Mouse (Mus musculus) embryo, embryonic 9.5 days (tissue): ENCODE results near the gene Qpctl.
A peak's percentile ranks its signal among the peaks of the same experiment; 100 is the strongest.

Experiments used
- DNase-seq: peaks from one replicate; pipeline ENCODE4 v3.0.0-alpha.2; 2017; ENCODE audit errors: extremely low spot score

Gene Qpctl

DNA sequence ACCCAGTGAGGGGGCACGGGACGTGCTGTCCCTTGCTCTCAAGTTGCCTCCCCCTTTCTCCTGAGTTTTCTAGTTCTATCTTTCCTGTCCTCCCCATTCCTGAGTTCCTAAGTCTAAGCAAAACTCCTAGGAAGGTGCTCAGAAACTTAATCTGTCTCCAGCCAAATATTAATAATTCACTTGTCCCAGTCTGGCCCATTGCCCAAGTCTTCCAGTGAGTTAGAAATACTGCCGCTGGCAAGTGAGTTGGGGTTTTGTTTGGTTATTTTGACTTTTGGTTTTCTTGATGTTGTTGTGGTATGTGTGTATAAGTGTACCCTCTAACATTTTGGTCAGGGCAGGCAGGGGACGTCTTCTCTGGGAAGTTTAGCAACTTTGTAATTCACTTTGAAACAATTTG lies 27.4 kb downstream of the Qpctl start:
- no peak for DNase-seq

DNA sequence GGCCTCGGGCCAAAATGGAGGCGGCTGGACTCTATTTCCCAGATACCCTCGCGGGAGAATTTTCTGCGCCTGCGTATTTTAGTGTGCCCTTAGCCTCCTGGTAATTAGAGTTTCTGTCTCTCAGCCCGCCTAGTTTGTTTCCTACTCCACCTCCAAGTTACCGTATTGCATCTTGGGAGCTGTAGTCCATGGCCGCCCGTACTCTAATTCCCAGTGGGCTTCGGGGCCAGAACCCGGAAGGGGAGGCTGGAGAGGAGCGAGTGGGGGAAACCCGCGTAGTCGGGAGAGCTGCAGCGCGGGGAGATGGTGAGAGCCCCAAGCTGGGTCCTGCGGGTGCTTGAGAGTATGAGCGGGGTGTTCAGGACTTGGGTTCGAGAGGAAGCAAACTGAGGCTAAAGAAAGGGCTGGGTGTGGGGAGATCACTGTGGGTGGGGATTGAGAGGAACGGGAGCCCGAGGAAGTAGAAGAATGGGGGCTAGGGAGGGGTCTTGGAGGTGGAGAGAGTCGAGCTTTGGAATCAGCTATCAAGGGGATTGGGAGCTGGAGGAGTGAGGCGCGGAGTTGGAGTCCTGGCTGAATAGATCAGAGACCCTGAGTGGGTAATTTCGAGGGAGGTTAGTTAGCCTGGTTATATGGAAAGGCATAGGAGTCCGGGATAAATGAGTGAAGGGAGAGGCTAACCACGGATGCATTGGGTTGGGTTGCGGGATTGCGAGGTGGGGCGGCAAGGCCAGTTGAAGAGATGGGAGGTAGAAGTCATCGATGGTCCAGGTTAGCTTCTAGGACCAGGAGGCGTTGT lies 29.3 kb downstream of the Qpctl start, which contains the start of gene Fbxo46:
Gene Fbxo46, plus strand, starts transcription at position 229 of the 799 bp plus-strand sequence.
- DNase-seq, result peak; percentile 93

DNA sequence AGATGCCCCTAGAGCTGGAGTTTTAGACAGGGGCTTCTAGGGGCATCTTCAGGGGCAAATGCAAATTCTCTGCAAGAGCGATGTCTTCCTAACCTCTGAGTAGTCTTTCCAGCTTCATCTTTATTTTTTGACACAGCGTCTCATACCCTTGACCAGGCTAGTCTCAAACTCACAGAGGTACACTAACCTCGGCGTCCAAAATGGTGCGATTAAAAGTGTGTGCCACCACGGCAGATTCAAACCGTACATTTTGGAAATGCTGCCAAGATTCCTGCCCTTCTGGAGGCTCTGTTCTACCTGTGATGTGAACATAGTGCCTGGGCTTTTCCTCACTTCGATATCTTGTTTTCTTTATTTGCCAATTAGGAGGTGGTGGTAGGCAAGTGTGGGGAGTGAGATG lies 30.0 kb downstream of the Qpctl start:
- DNase-seq, result no peak

DNA sequence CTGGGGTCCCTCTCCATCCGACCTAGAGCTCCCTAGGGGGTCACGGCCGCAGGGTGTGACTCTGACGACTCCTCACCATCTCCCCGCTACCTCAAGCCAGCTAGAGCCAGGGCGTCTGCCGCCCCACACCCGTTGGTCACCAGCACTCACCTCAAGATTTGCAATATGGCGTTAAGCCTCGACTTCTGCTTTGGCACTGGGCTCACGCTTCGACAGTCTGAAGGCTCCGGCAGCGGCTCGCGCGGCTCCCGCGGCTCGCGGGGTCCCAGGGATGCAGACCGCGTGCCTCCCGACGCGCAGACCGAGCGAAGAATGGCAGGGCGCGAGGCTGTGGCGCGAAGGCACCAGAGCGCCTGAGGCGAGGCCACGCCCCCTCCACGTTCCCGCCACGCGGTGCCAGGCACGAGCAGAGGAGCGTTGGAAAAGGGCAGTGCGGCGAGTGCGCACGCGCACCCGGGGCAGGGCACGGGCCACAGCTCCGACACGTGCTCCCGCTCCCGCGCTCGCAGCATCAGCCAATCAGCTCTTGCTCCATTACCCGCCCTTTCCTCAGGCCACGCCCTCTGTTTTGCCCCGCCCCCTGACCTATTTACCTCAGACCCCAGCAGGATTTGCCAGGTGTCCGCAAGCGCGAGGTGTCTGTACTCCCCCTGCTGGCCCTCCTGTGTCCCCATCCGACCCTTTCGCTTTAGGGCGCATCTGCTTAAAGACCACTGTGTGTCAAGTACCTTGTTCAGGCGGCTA lies 30.9 kb downstream of the Qpctl start, which contains the start of gene Gm4969:
Gene Gm4969, minus strand, starts transcription at position 341 of the 744 bp plus-strand sequence.
- DNase-seq, result peak; percentile 75

DNA sequence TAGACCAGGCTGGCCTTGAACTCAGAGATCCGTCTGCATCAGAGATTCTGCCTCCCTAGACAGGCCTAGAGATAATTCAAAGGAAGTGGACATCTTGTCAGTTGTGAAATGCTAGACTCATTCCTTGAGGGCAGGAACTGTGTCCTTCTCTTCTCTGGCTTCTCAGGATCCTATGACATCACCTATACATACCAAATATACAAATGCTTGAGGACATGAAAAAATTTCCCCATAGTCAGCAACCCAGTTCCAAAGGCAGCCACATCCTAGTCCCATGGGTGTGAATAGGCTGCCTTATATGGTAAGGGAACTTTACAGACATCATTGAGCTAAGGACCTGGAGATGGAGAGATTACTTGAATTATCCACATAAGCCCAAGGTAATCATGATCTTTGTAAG lies 39.5 kb downstream of the Qpctl start:
- DNase-seq, result no peak

DNA sequence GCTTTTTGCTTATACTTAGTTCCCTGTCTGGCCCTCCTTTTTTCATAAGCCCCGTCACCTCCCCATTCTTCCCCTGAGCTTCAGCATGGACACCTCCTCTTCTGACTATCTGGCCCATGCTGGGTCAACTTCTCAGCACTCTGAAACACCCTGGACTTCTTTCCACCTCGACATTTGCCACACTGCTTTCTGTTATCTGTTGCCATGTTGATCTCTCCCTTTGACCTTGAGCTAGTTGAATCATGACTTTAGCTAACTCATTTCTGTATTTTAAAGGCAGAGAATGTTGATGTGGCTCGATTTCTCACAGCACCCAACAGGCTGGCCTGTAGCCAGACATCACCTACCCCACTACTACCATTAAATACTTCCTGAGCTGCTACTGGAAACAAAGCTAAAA lies 41.7 kb downstream of the Qpctl start:
- no peak for DNase-seq

DNA sequence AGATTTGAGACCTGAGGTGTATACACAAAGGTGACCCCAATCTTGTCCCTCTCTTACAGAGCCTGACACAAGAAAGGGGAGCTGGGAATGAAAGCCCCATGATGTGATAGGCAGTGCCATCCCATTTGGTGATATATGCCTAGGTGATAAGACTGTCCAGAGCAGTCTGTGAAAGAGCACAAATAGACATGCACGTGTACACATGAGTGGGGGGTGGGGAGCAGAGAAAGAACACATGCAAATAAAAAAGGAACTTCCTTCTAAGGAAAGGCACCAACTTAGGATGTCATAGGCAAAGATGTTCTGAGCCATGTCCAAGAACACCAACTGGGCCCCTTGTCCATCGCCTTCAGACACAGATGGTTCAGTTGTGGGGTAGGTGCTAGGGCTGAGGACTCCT lies 44.6 kb downstream of the Qpctl start:
- DNase-seq, result no peak

DNA sequence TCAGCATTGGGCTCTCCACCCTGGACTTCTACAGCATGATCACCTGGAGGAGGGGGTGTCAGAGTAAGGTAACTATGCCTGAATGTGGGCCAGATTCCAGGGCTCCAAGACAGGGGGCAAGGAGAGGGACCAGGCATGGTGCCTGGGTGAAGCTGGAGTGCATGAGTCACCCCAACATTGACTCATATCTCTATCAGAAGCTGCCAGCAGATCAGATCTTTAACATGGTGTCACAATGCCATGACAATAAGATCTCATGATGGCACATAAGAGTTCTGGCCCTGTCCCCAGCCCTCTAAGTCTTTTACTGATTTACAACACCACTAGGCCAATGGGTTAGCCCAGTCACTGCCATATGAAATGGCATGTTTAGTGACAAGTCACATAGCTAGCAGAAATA lies 45.4 kb downstream of the Qpctl start:
- DNase-seq, result no peak

DNA sequence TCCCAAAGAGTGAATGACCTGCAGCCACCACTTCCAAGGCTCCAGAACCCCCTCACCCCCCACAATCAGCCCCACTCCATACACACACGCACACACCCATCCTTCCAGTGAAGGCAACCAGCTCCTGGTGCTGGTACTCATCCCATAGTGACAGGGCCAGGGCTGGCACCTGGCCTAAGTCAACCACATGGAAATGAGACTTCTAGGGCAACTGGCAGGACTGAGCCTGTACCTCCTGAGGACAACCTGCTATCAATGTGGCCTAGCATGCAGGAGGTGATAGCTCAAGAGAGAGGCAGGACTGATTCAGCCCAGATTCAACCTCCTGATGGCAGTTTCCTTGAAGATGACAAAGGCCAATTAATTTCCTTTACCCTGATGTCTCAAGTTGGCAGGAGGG lies 48.8 kb downstream of the Qpctl start:
- DNase-seq, result no peak

DNA sequence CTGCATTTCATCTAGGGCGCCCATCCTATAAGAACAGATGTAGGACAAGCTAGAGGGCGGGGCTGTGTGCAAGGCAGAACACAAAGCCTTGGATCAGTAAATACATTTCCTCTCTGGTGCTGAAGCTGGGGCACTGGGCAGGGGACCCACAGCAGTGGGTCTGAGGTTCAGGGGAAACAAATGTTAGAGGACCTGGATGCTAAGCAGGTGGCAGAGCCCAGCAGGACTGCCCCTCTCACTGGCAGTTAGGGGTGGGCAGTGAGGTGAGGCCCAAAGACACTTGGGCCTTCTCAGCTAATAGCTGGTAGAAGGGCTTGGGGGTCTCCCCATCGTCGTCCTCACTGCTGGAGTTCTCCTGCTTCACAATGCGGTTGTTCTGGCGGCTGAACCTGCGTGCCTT lies 50.3 kb downstream of the Qpctl start:
- no peak for DNase-seq

DNA sequence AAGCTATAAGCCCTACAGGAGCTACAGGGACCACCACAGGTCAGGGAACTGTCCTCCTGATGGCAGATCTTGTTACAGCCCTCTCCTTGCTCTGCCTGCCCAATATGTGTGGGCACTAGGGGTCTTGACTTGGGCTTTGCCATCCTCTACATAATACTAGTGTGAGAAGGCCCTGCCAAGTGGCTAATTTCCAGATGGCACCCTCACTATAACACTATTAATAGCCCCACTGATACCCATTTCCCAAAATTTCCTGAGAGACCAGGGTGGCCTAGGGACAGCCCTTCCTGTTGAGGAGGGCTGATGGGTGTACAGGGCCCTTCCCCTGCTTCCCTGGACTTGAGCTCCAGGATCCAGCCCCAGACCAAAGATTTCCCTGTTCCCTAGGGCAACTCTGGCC lies 51.2 kb downstream of the Qpctl start:
- DNase-seq, result no peak

DNA sequence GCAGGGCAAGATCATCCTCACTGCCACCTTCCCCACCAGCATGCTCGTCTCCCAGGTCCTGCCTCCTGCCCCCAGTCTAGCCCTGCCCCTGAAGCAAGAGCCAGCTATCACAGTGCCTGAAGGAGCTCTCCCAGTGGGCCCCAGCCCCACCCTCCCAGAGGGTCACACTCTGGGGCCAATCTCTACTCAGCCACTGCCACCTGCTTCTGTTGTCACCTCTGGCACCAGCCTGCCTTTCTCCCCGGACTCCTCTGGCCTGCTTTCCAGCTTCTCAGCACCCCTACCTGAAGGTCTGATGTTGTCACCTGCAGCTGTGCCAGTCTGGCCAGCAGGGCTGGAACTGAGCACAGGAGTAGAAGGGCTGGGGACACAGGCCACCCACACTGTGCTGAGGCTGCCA lies 51.9 kb downstream of the Qpctl start:
- DNase-seq, result no peak

DNA sequence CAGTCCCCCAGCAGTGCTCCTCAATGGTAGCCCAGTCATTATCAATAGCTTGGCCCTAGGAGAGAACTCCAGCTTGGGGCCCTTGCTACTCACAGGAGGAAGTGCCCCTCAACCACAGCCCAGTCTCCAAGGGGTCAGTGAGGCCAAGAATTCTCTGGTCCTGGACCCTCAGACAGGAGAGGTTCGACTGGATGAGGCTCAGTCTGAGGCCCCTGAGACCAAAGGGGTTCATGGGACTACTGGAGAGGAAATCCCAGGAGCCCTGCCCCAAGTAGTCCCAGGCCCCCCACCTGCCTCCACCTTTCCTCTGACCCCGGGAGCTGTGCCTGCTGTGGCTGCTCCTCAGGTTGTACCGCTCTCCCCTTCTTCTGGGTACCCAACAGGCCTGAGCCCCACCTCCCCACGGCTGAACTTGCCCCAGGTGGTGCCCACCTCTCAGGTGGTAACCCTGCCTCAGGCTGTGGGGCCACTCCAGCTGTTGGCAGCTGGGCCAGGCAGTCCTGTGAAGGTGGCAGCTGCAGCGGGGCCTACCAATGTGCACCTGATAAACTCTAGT lies 52.6 kb downstream of the Qpctl start:
- no peak for DNase-seq

DNA sequence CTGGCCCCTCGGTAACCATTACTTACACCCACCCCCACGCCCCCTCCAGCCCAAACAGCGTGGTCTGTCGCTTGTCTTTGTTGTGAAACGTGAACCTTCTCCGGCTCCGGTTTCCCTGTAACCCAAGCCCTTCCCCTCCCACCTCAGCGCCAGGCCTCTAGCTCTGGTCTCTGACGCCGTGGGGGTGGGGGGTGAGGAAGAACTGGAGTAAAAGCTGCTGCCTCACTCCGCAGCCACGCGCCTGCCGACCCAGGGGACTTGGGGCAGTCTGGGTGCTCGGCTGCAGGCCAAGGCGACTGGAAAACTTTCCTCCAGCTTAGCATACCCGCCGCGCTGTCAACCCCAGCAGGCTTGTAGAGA lies 53.4 kb downstream of the Qpctl start:
- peak; percentile 86 for DNase-seq

DNA sequence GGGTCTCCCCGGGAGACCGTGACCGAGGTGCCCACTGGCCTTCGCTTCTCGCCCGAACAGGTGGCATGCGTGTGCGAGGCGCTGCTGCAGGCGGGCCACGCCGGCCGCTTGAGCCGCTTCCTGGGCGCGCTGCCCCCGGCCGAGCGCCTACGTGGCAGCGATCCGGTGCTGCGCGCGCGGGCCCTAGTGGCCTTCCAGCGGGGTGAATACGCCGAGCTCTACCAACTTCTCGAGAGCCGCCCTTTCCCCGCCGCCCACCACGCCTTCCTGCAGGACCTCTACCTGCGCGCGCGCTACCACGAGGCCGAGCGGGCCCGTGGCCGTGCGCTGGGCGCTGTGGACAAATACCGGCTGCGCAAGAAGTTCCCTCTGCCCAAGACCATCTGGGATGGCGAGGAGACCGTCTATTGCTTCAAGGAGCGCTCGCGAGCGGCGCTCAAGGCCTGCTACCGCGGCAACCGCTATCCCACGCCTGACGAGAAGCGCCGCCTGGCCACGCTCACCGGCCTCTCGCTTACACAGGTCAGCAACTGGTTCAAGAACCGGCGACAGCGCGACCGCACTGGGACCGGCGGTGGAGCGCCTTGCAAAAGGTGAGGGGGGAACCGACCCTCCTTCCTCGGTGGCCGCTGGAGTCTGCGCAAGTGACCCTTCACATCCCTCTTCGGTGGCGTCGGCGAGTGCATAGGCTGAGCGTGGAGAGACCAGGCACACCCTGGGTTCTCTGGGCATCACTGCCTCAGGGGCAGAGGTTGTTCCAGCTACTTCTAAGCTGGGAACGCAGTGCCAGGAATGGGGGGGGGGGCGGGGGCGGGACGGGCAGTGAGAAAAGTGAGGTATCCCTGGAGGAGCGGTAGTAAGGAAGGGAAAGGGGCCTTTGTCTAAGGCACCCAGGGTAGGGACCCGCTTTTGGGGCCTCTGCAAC lies 54.0 kb downstream of the Qpctl start:
- DNase-seq, result peak; percentile 63

DNA sequence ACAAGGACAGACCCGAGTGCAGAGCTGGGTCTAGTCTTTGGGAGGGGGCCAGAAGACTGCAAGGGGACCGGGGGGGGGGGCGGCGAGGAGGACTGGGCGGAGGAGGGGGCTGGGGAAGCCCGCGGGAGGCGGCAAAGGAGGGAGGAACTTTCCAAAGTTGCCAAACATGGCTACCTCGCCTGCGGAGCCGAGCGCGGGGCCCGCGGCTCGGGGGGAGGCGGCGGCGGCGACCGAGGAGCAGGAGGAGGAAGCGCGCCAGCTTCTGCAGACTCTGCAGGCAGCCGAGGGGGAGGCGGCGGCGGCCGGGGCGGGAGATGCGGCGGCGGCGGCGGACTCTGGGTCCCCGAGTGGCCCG lies 54.6 kb downstream of the Qpctl start, which contains the start of gene Six5:
Gene Six5, plus strand, starts transcription at position 124 of the 355 bp plus-strand sequence.
- no peak for DNase-seq

DNA sequence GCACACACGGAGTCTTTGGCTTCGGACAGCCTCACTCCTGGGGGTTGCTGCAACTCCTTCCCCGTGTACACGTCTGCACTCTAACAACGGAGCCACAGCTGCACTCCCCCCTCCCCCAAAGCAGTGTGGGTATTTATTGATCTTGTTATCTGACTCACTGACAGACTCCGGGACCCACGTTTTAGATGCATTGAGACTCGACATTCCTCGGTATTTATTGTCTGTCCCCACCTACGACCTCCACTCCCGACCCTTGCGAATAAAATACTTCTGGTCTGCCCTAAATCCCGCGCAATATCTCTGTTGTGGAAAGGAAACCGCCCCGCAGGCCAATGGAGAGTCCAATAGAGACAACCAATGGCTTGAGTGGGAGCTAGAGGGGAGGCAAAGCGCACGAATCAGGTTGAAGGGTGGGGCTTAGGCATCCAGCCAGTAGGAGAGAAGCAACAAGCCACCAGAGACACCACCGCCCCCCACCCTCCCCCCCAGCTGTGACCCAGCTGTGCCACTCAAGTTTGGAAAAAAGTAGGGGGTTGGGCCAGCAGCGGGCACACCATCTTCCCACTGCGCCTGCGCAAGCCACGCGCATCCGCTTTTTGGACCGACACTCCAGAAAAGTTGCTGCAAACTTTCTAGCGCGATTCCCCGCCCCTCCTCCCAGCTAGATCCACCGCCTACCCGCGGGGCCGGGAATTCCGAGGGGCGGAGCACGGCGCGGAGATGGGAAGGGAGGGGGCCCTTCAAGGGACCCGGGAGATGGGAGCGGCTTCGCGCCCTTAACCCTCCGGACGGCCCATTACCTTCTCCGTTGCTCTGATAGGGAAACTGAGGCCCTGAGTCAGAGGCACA lies 55.3 kb downstream of the Qpctl start:
- DNase-seq, result peak; percentile 99

DNA sequence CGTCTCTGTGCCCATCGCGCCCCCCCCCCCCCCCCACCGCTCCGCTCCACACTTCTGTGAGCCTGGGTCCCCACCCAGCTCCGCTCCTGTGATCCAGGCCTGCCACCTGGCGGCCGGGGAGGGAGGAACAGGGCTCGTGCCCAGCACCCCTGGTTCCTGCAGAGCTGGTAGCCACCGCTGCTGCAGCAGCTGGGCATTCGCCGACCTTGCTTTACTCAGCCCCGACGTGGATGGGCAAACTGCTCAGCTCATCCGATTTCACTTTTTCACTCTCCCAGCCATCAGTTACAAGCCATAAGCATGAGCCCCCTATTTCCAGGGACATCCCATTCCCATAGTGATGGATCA lies 55.9 kb downstream of the Qpctl start:
- peak; percentile 89 for DNase-seq

DNA sequence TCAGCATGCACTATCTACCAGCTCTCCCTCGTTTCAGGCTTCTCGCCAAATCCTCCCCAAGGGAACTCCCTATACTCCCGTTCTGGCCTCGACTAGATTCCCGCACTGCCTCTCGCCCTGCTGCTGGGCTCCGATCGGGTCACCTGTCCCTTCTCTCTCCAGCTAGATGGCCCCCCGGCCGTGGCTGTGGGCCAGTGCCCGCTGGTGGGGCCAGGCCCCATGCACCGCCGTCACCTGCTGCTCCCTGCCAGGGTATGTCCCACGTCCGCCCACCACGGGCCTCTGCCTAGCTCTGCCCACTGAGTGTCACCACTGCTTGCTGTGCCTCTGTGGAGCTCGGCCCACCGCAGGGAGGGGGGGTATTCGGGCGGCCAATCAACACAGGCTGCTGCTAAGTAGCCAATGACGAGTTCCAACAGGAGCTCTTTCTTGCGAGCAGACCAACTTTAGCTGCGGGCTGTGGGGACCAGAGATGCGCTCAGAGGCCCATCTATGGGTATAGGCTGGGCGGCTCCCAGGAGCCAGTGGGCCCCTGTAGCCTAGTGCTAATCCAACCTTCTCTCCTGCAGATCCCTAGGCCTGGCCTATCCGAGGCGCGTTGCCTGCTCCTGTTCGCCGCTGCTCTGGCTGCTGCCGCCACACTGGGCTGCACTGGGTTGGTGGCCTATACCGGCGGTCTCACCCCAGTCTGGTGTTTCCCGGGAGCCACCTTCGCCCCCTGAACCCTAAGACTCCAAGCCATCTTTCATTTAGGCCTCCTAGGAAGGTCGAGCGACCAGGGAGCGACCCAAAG lies 56.5 kb downstream of the Qpctl start:
- peak; percentile 83 for DNase-seq

DNA sequence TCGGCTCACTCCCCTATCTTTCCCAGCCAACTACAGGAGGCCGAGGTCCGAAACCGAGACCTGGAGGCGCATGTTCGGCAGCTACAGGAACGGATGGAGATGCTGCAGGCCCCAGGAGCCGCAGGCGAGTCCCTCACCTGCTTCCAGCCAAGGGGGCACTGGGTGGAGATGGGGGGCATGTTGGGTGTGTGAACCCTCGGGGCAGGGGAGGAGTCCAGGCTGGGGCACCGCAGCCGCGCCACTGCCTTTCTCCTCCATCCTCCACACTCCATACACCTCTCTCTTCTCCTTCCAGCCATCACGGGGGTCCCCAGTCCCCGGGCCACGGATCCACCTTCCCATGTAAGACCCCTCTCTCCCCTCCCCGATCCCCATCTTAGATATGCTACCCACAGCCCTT lies 57.2 kb downstream of the Qpctl start:
- DNase-seq, result no peak
